Mouse (Mus musculus) midbrain, embryonic 16.5 days (tissue): ENCODE measurements around the gene Ugt1a2. TPM values are rescaled to one million over a fixed set of nuclear protein-coding genes. Genes with fewer than 3 reads are reported as not detected.

Experiments used
- polyA plus RNA-seq: library from polyadenylated mRNA; unstranded; fragments of >200 nt; fragmentation: Nextera tagmentation; extraction: Ambion mirVana; gene quantifications from 2 replicates; pipeline ENCODE4 v1.2.1, GENCODE M21; 2015

The Ugt1a2 gene
- polyA plus RNA-seq, 1 experiment from 2014 or later: not detected

Other genes with a start within 250 kb of the Ugt1a2 start
- gene Usp40, start 192.1 kb upstream of the Ugt1a2 start, polyA plus RNA-seq: 20.8 and 22.7 TPM in 2 replicates
- gene Ugt1a10, start 145.2 kb upstream of the Ugt1a2 start, polyA plus RNA-seq: not detected in 2 replicates
- not detected in 2 replicates for gene Ugt1a9, start 129.8 kb upstream of the Ugt1a2 start, polyA plus RNA-seq
- not detected in 2 replicates for gene Ugt1a8, start 112.8 kb upstream of the Ugt1a2 start, polyA plus RNA-seq
- 0.94 and 1.1 TPM in 2 replicates for gene Ugt1a7c, start 105.5 kb upstream of the Ugt1a2 start, polyA plus RNA-seq
- gene Ugt1a6b, start 97.3 kb upstream of the Ugt1a2 start, polyA plus RNA-seq: 0.50 and 0.60 TPM in 2 replicates
- 2.3 and 2.5 TPM in 2 replicates for gene Ugt1a6a, start 65.8 kb upstream of the Ugt1a2 start, polyA plus RNA-seq
- gene Ugt1a5, start 34.6 kb upstream of the Ugt1a2 start, polyA plus RNA-seq: not detected in 2 replicates
- gene Dnajb3, start 5.2 kb downstream of the Ugt1a2 start, polyA plus RNA-seq: 12.8 and 13.1 TPM in 2 replicates
- not detected in 2 replicates for gene Ugt1a1, start 11.4 kb downstream of the Ugt1a2 start, polyA plus RNA-seq
- gene Mroh2a, start 26.4 kb downstream of the Ugt1a2 start, polyA plus RNA-seq: 0.75 and 0.92 TPM in 2 replicates
- gene Hjurp, start 77.0 kb downstream of the Ugt1a2 start, polyA plus RNA-seq: 77.3 and 87.0 TPM in 2 replicates
- gene Trpm8, start 77.1 kb downstream of the Ugt1a2 start, polyA plus RNA-seq: 0.11 and 0.17 TPM in 2 replicates
- gene Spp2, start 206.4 kb downstream of the Ugt1a2 start, polyA plus RNA-seq: 0.74 and 1.8 TPM in 2 replicates